Mouse (Mus musculus) embryo, embryonic 10 days (tissue): ENCODE measurements at regions not wholly inside any gene's neighbourhood (a gene's known extent, or its start where the extent isn't known, plus 50 kb on each side); places are given as distances from the start of the nearest gene placed in this dataset.
A peak's percentile ranks its signal among the peaks of the same experiment; 100 is the strongest.
"Not testable (repeated sequence)": the region's sequence is repeated elsewhere in the genome, so short reads cannot be mapped to it uniquely, and the experiment has no call there.

Source experiments
- DNase-seq: peaks from one replicate; pipeline ENCODE4 v3.0.0-alpha.2; 2015; ENCODE audit warnings: low spot score

GRCm38 (mm10) chr5:100309807-100310165 is 106.2 kb downstream of the Sec31a start:
- no peak for DNase-seq

- no peak for DNase-seq
Observed at GRCm38 (mm10) chr5:100309071-100309806, 106.8 kb downstream of the Sec31a start.

- peak; percentile 43 for DNase-seq
Observed at GRCm38 (mm10) chr5:100304403-100304802, 111.6 kb downstream of the Sec31a start.

GRCm38 (mm10) chr5:100302068-100302775 is 113.8 kb downstream of the Sec31a start:
- no peak for DNase-seq

GRCm38 (mm10) chr5:100299141-100299540 is 116.9 kb downstream of the Sec31a start:
- no peak for DNase-seq

DNA sequence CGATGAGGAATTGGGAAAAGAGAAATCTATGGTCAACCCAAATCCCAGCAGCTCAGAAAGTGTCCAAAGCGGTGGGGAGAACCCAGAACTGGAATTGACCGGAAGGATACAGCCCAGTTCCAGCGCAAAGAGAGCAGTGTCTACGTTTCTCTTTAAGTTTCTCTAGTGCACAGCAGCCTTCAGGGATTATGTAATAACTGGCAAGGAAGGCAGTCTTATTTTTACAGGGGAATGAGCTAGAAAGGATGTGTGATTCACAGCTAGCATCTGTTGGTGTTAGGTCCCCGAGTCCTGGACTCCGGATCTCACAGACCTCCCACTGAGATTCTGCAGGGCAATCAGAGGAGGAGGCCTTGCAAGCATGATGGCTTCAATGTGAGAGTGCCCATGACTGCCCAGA is 121.8 kb downstream of the Sec31a start:
- DNase-seq, result no peak

DNA sequence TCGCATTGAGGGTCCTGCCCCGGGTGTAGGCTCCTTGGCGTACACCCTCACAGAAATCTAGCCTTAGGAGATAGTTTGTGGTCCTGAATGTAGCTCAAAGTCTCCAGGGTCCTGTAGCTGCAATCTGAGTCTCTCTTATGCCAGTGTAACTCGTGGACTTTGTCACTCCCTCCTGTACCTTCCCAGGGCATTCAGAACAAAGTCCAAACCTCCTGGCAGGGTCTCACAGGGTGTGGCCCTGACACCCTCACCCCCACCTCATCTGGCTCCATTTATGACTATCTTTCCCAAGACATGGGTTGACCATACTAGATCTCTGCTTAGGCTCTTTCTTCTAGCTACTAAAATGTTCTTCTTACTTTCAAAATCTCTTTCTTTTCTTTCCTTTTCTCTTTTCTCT is 120.6 kb upstream of the Tmem150c start:
- DNase-seq, result no peak

DNA sequence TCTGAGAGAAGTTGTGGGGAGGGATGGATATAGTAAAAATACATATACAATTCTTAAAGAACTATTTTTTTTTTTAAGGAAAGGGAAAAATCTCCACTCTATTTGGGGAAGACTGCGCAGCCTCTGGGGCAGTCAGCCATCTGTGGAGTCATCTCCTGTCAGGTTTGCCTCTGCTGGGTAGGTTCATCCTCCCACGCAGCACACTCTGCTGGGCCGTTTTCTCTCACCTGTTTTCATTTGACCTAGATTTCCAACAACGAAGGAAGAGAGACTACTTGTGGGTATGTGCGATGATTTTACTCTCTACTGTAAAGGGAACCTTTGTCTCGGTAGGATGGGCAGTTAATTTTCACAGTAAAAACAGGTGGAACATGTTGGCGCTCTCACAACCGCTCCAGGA is 119.9 kb upstream of the Tmem150c start:
- no peak for DNase-seq

- no peak for DNase-seq
Observed at GRCm38 (mm10) chr5:100274674-100275073, 115.1 kb upstream of the Tmem150c start.

DNA sequence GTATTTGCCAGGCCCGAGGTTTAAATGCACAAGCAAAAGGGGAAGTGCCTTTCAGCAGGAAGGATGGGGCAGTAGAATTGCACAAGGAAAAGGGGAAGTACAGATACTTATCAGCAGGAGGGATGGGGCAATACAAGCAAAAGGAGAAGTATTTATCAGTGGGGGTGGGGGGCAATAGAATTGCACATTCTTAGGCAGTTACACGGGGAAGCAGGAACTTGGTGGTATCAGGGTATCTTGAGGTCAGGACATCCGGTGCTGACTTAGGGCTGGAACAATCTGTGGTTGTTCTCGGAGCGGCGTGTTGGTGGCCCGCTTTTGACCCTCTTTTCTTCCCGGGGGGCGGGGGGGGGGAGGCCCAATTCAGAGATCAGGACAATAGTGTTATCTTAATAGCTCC is 112.4 kb upstream of the Tmem150c start:
- not testable (repeated sequence) for DNase-seq

DNA sequence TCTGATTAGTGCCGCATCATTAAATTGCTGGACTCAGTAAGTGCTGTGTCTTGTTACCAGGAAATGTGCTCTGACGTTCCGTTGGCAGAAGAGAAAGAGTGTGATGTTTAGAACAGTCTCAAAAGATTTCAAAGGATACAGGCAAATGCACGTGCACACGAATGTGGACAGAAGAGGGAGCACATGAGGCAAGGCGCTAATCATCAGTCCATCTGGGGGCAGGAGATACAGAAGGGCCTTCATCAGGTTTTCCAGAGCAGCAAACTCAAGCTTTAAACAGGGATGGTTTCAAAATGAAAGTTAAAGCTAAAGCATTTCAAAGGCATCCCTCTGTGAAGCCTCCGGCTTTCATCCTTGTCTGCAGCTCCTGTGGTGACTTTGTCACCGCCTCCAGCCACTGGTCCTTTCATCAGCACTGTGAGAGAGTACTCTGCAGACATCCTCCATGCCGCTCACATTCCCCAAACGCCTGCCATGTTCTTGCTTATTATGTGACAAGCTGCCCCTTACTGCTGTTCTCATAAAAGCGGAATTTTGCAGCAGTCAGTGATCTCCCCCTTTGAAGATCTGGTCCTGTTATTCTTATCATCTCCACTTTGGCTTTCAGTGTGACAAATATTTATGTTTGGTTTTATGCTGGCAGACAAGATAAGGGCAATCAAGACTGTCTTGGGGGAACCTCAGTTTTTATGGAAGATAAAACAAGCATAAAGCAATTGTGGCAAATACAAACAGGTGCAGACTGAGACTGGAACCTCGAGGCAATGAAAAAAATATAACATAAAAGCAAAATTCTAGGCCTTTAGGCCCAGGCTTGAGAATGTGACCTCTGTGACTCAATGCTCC is 111.5 kb upstream of the Tmem150c start:
- no peak for DNase-seq

GRCm38 (mm10) chr5:100268111-100268878 is 108.7 kb upstream of the Tmem150c start:
- DNase-seq, result peak; percentile 12

GRCm38 (mm10) chr5:100266671-100267510 is 107.3 kb upstream of the Tmem150c start:
- DNase-seq, result no peak

GRCm38 (mm10) chr5:100259803-100260693 is 100.4 kb upstream of the Tmem150c start:
- DNase-seq, result no peak

DNA sequence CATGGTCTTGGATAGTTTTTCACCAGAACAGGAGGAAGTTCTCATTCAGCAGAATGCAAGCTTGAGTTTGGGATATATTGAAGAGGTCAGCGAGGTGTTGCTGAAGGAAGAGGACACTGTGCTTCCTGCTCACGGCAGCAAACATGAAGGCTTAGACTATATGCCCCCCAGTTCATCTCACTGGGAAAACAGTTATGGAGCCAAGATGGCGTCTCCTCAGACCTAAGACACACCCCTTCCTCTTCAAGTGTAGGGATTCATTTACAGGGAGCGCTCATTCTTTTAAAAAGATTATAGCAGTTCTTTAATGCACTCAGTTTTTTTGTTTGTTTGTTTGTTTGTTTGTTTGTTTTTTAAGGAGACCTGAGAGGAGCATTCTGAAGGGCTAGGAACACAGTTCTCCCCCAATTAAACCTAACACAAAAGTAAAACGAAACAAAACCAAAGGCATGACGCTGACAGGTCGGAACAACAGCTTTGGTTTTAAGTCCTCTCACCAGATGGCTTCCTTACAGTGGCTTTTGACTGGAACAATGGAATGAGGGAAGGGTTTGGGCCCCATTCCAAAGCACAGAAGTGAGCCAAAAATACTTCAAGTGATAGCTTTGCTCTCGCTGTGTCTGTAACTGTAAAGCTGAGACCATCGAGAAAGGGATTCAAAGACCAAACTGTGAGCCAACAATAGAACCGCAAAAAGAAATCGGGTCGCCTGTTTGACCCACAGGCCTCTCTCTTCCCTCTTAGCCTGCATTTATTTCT is 99.5 kb upstream of the Tmem150c start:
- no peak for DNase-seq

DNA sequence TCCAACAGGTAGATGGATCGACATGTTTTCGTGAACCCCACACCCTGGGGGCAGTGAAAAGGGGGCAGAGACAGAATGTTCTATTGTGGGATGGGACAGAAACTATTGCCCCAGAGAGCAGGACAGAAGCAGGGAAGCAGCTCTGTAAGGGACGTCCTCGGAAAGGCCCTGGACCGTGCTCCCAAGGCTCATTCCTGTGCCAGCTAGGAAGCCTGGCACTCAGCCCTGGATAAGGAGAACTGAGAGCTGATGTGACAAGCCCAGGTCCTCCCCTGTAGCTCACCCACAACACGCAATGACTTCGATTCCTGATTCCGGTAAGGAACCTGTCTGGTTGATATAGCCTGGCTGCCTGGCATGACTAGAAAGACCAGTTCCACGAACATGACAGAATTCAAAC is 95.7 kb upstream of the Tmem150c start:
- no peak for DNase-seq

GRCm38 (mm10) chr5:100252036-100252435 is 92.4 kb upstream of the Tmem150c start:
- DNase-seq, result no peak

- DNase-seq, result no peak
Observed at GRCm38 (mm10) chr5:100249757-100250156, 90.1 kb upstream of the Tmem150c start.

GRCm38 (mm10) chr5:100248611-100249010 is 89.0 kb upstream of the Tmem150c start:
- DNase-seq, result no peak
